Mouse (Mus musculus): ENCODE results near the gene Sec14l4. TPM values are rescaled to one million over a fixed set of nuclear protein-coding genes. Genes with fewer than 3 reads are reported as not detected.

Gene Sec14l4
- polyA plus RNA-seq (2012), result not detected in 2 replicates

DNA sequence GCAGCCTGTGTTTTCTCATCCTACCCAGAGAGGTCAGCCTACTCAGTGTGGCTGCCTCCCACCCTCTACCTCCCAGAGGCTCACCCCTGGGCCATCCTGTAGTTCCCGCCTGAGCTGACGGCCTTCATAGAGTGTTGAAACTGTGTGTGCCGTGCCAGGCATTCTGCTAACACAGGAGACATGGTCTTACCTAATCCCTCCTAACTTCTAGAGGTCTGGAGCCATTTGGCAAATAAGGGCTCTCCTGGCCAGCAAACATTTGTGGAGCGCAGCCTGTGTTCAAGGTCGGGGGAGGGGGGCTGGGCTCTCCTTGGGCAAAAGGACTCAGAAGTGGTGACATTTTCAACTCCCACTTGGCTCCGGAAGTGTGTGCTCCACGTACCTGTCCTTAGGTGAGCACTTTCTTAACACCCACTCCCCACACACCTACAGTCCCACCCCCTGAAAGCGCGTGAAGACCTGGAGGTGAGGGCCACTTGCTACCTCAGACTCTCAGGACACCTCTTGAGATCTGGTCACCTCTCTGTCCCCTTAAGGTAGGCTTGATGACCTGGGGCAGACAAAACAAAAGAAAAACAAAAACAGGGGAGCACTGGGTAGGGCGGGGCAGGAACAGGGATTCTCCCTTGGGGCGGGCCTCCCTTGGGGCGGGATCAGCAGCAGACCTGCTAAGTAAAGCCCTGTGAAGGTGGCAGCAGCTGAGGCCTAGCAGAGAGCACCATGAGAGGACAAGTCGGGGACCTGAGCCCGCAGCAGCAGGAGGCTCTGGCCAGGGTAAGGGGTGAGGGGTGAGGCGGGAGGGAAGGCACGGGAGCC, at the start of gene Sec14l4:
TSS of gene Sec14l4 (plus strand) at position 337 of the 816 bp plus-strand sequence.

GRCm38 (mm10) chr11:3983291-3983862, 47.9 kb upstream of the Sec14l4 start, which contains the start of gene Gal3st1:
TSS of gene Gal3st1 (plus strand) at chr11:3983636.

DNA sequence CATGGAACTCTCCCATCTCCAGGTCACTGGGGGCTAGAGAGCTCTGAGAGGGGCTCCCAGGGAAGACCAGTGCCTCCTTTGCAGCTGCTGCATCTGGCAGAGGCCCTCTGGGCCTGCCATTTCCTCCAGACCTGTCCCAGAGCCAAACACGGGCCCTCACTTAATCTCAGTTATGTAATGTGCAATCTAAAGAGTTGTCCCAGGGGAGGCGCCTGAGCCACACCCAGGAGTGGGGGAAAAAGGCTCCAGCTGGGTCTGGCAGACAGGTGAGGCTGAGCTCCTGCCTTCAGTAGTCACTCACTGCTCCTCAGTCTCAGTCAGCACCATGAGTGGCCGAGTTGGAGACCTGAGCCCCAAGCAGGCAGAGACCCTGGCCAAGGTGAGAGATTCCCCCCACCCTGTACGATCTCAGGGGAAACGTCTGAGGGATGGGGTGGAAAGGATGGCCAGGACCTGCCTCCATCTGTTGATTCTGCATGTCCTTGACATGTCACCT, 33.4 kb downstream of the Sec14l4 start, which contains the start of gene Sec14l3:
TSS of gene Sec14l3 (plus strand) at position 215 of the 496 bp plus-strand sequence.

DNA sequence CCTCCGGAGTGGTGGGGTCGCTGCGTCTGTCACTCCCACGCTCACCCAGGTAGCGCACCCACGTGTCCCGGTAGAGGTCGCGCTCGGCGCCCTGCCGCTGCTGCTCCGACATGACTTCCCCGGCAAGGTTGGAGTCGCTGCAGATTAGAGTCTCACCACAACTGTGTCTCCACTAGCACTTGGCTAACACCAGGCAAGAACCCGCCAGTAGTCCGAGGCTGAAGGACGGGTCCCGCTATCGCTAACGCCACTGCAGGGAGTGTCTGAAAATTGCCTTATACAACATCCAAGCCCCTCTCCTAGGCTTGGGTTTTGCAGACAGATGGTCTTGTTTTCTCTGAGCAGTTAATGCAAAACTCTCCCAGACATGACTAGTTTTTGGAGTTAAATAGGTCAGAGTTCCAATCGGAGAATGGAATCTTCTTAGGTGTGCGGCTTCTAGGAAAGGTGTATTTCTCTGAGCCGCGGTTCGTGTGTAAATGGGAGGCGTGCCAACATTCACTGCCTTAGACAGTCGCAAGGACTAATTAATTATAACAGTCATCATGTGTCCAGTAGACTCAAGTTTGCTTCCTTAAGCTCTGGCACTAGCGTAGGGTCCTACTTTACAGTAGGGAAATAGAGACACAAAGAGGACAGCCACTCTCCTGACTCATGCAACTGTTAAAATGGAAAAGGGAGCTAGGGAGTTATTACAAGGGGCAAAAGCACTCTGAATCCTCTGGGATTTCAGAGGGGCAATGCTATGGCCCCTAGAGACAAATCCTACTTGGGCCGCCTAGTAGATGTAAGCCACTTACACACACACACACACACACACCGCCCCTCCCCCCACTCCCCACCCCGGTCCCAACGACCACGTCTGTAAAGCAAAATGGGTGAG, 64.2 kb downstream of the Sec14l4 start, which contains the start of gene Mtfp1:
TSS of gene Mtfp1 (minus strand) at position 275 of the 883 bp plus-strand sequence.

Other genes starting within 250 kb of the Sec14l4 start
- 0.02 and 0.09 TPM in 2 replicates for gene Osbp2, start 167.6 kb upstream of the Sec14l4 start, polyA plus RNA-seq (2012)
- not detected in 2 replicates for gene 4921536K21Rik, start 136.4 kb upstream of the Sec14l4 start, polyA plus RNA-seq (2012)
- 0.19 and 0.40 TPM in 2 replicates for gene Dusp18, start 136.2 kb upstream of the Sec14l4 start, polyA plus RNA-seq (2012)
- 21.2 and 22.1 TPM in 2 replicates for gene Slc35e4, start 116.8 kb upstream of the Sec14l4 start, polyA plus RNA-seq (2012)
- gene Tcn2, start 99.3 kb upstream of the Sec14l4 start, polyA plus RNA-seq (2012), result 16.1 and 23.8 TPM in 2 replicates
- 59.0 and 68.9 TPM in 2 replicates for gene Pes1, start 67.5 kb upstream of the Sec14l4 start, polyA plus RNA-seq (2012)
- gene 4930556J24Rik, start 54.7 kb upstream of the Sec14l4 start, polyA plus RNA-seq (2012), result not detected in 2 replicates
- 0.97 and 1.1 TPM in 2 replicates for gene Gal3st1, start 47.8 kb upstream of the Sec14l4 start, polyA plus RNA-seq (2012)
- not detected in 2 replicates for gene Sec14l3, start 33.4 kb downstream of the Sec14l4 start, polyA plus RNA-seq (2012)
- 13.1 and 14.4 TPM in 2 replicates for gene Mtfp1, start 64.0 kb downstream of the Sec14l4 start, polyA plus RNA-seq (2012)
- gene Sec14l2, start 92.0 kb downstream of the Sec14l4 start, polyA plus RNA-seq (2012), result 6.2 and 6.5 TPM in 2 replicates
- gene Rnf215, start 103.7 kb downstream of the Sec14l4 start, polyA plus RNA-seq (2012), result 14.4 and 20.7 TPM in 2 replicates
- gene Ccdc157, start 128.8 kb downstream of the Sec14l4 start, polyA plus RNA-seq (2012), result 0.81 and 1.6 TPM in 2 replicates
- 125 and 133 TPM in 2 replicates for gene Sf3a1, start 128.9 kb downstream of the Sec14l4 start, polyA plus RNA-seq (2012)
- gene Tbc1d10a, start 155.3 kb downstream of the Sec14l4 start, polyA plus RNA-seq (2012), result 16.8 and 18.2 TPM in 2 replicates
- gene Castor1, start 186.8 kb downstream of the Sec14l4 start, polyA plus RNA-seq (2012), result 1.3 and 2.1 TPM in 2 replicates
- gene Osm, start 205.0 kb downstream of the Sec14l4 start, polyA plus RNA-seq (2012), result 14.1 and 44.3 TPM in 2 replicates
- 7.1 and 9.4 TPM in 2 replicates for gene Lif, start 226.1 kb downstream of the Sec14l4 start, polyA plus RNA-seq (2012)

Measured in megakaryocyte-erythroid progenitor cell, adult 5 weeks (primary cell).